Mouse (Mus musculus): Measurements from ENCODE around the gene Mindy3.

The Mindy3 gene

DNA sequence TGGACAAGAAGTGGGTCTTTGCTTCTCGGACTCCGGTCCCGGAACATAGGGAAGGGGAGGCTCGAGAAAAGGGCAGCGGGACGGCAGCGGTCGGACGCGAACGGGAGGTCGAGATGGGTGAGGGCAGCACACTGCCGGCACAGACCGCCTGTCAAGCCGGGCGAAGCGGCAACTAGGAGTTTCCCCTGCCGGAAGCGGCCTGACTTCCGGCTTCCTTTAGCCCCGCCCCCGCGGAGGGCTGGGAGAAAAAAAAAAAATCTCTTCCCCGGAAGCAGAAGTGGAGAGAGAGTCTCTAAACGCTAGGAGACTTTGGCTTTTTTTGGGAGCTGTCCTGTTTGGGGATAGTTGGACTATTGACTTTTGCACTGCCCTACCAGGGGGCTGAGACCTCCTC, at the start of gene Mindy3:
Gene Mindy3 (minus strand): TSS at position 209 of the 394 bp plus-strand sequence.
- in situ Hi-C loops (cut with MboI, MseI), result loop anchor here (25.0 kb wide), 2 partner anchors 832 to 993 kb away; no protein-coding TSS in a partner anchor

DNA sequence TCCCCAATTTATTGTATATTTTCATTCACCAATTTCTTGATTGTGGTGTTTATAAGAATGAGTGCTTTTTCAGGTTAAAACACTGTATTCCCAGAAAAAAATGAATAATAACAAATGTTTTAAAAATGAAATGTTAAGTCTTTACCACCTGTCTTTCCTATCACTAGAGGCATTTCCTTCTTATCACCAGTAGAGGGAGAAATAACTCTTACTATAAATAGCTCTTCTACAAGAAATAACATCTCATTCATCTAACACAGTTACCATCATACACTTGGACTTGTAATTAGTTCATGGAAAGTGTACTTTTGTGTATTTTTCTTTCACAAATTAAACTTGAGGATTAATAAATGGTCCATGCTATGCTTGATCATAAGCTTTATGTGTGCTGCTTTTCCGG, 40.5 kb upstream of the Mindy3 start:
- in situ Hi-C loops (cut with MboI, MseI), result loop anchor here (25.0 kb wide), 1 partner anchor 778 kb away; no protein-coding TSS in a partner anchor

DNA sequence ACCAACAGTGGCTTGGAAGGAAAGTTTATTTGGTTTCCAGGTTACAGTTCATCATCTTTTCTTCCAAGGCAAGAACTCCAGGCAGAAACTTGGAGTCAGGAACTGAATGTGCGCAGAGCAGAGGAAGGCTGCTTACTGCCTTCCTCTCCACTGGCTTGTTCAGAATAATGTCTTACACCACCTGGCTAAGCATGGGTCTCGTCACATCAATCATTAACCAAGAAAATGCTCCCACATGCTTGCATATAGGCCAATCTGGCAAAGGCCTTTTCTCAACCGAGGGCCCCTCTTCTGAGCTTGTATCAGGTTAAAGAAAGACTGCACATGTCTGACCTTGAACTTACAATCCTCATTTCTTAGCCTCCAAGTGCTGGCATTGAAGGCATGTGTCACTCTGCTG, 30.8 kb upstream of the Mindy3 start:
- in situ Hi-C loops (cut with MboI, MseI), result loop anchor here (25.0 kb wide), 1 partner anchor 787 kb away; no protein-coding TSS in a partner anchor

DNA sequence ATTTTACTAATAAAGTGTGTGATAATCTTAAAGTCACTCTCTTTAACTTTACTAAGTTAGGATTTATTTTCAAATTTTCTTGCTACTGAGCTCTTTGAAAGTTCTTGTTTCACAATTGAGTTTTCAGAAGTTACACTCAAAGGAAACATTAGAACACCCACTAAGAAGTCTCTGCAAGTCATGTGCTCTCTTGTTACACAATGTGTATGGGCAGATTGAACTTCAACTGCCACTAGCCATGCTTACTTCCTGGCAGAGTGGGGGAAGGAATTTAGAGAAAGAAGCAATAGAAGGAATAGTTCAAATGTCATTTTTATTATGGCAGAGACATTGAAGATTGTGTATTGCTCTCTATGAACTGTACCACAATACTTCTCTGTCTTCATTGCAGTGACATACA, 20.9 kb upstream of the Mindy3 start:
- in situ Hi-C loops (cut with MboI, MseI), result loop anchor here (10.0 kb wide), 1 partner anchor 1365 kb away; no protein-coding TSS in a partner anchor

- in situ Hi-C loops (cut with MboI, MseI), result no loop called here
Measured at GRCm38 (mm10) chr2:12439543-12439942, 20.3 kb upstream of the Mindy3 start.

DNA sequence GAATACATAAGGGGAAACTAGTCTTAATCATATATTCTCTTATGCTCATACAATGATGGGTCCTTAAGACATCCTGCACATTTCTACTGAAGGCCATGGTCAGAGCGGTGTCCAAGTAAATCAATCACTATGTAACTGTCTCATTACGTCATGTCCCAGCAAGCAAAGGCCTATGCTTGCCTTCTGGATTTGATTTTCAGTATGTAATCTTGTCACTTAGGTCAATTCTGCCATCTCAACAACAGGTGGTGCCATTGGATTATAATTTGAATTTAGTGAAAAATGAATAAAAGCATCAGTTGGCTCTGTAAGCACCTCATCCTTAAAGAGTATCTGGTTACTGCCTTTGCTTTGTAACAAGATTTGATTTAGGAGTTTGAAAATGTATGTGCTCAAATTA, 18.9 kb upstream of the Mindy3 start:
- in situ Hi-C loops (cut with MboI, MseI), result no loop called here

- in situ Hi-C loops (cut with MboI, MseI), result no loop called here
Measured at GRCm38 (mm10) chr2:12432055-12432454, 12.8 kb upstream of the Mindy3 start.

GRCm38 (mm10) chr2:12424374-12424773, 5.1 kb upstream of the Mindy3 start:
- in situ Hi-C loops (cut with MboI, MseI), result loop anchor here (25.0 kb wide), 2 partner anchors 837 to 988 kb away; no protein-coding TSS in a partner anchor

DNA sequence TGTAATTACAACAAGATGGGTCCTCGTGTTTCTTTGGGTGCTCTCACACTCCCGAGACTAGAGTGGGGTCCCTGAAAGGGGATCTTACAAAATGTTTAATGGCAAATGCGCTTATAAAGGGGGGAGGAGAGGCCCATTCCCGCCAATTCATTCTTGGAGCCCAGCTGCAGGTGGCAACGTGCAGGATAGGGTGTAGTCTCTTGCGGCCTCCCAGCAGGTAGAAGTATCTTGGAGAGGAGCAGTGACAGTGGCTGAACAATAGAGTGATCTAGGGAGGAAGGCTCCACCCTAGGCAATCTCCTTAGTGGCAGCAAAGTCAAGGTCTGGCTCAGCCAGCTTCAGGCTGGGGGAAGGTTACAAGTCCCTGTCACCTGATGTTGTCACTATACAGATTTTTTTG, 4.2 kb upstream of the Mindy3 start:
- in situ Hi-C loops (cut with MboI, MseI), result loop anchor here (25.0 kb wide), 2 partner anchors 836 to 989 kb away; no protein-coding TSS in a partner anchor

DNA sequence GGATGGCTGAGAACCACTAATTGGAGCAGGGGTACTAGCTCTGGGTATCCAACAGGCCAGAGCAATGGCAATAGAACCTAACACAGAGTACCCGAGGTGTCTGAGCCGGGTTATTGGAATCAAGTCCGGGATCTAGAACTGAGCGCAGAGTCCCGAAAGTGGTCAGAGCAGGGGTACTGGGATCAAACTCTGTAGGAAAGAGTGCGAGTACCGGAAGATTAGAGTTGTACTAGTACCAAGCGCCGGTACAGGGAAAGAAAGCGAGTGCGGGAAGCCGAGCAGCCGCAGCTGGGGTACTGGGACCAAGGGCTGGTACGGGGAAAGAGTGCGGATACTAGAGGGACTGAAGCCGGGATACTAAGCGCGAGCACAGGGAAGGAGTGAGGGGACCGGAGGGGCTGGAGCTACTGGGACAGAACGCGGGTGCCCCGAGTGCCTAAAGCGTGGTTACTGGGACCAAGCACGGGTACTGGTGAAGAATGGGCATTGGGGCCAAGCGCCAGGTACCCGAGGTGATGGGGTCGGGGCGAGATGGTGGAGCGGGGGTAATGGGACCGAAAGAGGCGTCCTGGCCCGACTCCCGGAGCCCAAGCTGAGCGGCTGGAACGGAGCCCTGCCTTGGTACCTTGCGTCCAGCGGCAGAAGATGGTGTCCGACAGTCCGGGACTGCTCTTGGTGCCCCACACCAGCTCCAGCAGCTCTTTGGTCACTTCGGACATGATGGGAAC, 572 bp downstream of the Mindy3 start:
- in situ Hi-C loops (cut with MboI, MseI), result loop anchor here (25.0 kb wide), 2 partner anchors 831 to 994 kb away; no protein-coding TSS in a partner anchor

- in situ Hi-C loops (cut with MboI, MseI), result loop anchor here (25.0 kb wide), 2 partner anchors 831 to 994 kb away; no protein-coding TSS in a partner anchor
Measured at GRCm38 (mm10) chr2:12418121-12418520, 1.1 kb downstream of the Mindy3 start.

DNA sequence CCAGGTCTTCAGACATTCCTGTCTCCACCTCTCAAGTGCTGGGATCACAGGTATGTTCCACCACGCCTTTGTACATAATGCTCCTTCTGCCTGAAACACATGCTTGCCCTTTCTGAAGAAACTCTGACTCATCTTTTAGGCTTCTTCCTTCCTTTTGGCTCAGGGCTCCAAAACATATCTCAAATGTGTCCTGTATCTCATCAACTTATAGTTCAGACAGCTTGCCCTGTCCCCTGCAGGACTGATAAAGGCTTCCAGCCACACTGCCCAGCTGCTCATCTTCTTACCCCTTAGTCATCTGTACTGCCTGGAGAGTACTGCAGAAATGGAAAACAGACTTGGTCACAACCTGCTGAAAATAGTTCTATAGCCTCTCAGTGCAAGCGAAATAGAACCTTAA, 7.0 kb downstream of the Mindy3 start:
- in situ Hi-C loops (cut with MboI, MseI), result loop anchor here (25.0 kb wide), 2 partner anchors 825 to 1000 kb away; no protein-coding TSS in a partner anchor

DNA sequence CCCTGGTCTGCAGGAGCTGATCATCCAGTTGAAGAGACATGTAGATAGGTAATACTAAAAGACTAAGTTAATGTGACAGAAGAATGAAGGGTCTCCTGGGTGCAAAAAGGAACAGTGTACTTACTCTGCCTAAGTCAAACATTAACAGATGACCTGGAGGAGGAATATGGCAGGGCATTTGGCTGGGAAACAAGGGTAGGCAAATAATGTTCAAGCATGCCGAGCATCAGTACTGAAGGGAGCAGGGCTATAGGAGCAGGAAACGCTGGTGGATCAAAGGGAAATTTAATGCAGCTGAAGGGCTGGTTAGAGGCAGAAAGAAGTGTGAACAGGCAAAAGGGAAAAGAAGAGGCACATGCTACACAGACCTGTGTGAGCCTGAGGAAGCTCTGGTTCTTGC, 8.1 kb downstream of the Mindy3 start:
- in situ Hi-C loops (cut with MboI, MseI), result loop anchor here (25.0 kb wide), 2 partner anchors 824 to 1001 kb away; no protein-coding TSS in a partner anchor

- in situ Hi-C loops (cut with MboI, MseI), result loop anchor here (25.0 kb wide), 2 partner anchors 819 to 1006 kb away; no protein-coding TSS in a partner anchor
Measured at GRCm38 (mm10) chr2:12406737-12407136, 12.5 kb downstream of the Mindy3 start.

DNA sequence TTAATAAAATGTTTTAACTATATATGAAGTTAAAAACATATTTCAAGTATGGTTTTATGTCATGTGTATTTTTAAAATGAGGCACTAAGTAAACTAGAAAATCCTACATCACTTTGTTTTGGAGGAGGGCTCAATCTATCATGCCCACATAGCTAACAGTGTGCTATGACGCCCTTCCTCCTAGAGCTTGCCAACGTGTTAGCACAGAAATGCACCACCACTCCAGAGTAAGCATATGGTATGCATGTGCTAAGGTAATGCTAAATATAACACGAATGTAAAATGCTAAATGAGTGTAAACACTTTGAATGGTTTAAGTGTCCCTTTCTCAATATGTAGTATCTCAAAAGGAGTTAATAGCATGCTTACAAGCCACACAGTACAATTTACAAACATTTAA, 16.8 kb downstream of the Mindy3 start:
- in situ Hi-C loops (cut with MboI, MseI), result loop anchor here (25.0 kb wide), 2 partner anchors 815 to 1010 kb away; no protein-coding TSS in a partner anchor

DNA sequence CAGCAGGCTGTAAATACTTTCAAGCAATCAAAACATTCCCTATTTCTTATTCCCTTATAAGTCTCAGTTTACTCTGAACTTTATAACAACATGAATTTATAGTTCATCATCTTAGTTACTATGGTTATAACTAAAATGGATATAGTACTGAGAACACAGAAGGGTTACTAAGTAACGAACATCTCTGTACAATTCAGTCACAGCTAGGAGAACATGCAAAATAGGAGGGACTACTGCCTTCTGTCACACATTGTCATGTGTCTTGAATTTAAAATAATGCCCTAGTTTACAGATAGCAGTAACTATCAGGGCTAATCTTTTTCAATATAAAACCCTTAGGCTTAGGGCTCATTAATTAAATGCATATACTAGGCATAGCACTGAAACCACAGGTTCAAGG, 18.1 kb downstream of the Mindy3 start:
- in situ Hi-C loops (cut with MboI, MseI), result loop anchor here (25.0 kb wide), 2 partner anchors 814 to 1011 kb away; no protein-coding TSS in a partner anchor

- in situ Hi-C loops (cut with MboI, MseI), result no loop called here
Measured at GRCm38 (mm10) chr2:12389028-12389427, 30.2 kb downstream of the Mindy3 start.

DNA sequence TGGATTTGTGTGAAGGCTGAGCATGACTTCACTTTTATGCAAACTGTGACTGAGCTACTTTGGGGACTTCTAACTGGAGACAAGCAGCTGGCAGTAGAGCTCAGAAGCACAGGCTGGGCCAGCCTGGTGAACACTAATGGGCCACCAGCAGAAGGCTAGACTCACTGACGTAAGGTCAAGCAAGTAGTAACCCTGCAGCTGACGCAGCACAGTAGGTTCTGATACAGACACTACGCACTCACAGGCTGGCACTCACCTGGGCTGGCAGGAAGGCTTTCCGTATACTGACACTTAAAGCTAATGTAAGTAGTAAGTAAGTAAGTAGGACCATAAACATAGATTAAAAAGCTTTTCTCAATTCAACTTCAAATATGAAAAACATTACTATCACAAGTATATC, 30.7 kb downstream of the Mindy3 start:
- in situ Hi-C loops (cut with MboI, MseI), result no loop called here

GRCm38 (mm10) chr2:12384389-12384788, 34.9 kb downstream of the Mindy3 start:
- in situ Hi-C loops (cut with MboI, MseI), result no loop called here

DNA sequence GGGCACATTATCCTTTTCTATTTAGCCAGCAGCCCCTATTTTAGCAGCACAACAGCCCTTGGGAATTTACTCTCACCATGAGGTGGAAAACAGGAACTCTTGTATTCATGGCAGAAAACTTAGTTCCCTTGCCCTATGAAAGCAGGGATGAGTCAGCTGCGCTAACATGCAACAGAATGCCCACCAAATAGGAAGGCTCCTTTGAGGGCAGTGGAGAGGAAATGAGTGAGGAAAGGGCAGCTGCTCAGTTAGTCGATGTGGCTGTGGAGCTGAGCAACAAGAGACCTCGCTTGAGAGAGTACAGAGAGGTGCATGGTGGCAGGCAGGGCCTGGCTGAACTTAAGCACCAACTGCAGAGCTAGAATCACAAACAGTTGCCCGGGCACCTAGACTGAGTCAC, 36.6 kb downstream of the Mindy3 start:
- in situ Hi-C loops (cut with MboI, MseI), result no loop called here

DNA sequence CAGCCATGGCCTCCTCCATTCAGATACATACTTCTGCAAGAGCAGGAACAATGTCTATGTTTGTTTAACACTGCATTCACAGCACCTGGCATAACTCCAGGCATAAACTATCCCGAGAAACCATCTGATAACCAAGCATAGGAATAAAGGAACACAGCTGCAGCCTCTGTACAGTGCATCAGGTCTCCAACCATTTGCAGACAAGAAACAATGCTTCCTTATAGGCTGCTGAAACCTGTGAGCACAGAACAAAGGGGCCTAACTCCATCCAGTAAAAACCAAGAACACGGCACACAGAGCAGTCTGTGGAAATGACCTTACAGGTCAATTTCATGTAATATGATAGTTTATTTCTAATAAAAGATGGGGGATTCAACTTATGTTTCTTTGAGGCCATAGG, 39.0 kb downstream of the Mindy3 start:
- in situ Hi-C loops (cut with MboI, MseI), result no loop called here

DNA sequence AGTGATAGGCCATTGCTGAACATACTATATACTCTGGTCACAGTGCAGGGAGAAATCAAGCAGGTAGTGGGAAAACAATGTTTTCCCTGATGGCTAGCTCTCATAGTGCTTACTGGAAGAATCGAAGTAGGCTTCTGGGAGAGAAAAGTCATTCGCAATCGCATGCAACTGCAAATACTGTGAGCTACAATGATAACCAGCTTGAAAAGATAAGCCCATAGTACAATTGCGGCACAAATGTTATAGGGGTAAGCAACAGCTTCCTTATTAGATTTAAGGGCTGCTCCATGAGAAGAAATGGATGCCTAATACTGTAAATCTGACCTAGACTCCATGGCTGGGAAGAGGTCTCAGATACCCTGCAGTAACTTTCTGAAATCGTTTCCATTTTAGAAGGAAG, 40.7 kb downstream of the Mindy3 start:
- in situ Hi-C loops (cut with MboI, MseI), result no loop called here

DNA sequence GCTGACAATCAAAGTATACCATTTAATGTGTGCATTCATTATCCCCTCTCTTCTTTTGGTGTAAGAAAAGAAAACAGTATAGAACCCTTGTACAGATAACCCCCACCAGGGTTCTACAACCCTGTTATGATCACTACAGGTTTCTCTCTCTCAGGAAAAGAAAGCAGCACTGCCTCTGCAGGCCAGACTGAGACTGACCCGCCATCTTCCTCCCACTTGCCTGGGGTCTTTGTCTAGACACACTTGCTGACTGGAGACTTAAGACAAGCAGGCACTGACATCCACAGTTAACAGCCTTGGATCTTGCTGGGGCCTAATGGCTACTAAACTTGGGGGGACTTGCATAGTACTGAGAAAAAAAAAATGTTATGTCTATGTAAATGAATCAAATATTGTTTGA, 42.2 kb downstream of the Mindy3 start:
- in situ Hi-C loops (cut with MboI, MseI), result no loop called here
